Mouse (Mus musculus) G1E (cell line): ENCODE results near the gene Ppp1r35.

ENCODE experiments used
- CTCF ChIP-seq: IDR thresholded peaks from 2 replicates; pipeline ENCODE4 v1.5.1; 2012; ENCODE audit warnings: low read depth, low read length, inconsistent platforms, mixed read lengths
- GATA1 ChIP-seq: IDR thresholded peaks from 2 replicates; pipeline ENCODE4 v1.6.1; 2012; ENCODE audit warnings: borderline replicate concordance, low read length, inconsistent platforms, mixed read lengths
- GATA2 ChIP-seq: IDR thresholded peaks from 2 replicates; pipeline ENCODE4 v1.6.1; 2012; ENCODE audit warnings: low read depth, low read length, inconsistent platforms, borderline replicate concordance
- POLR2AphosphoS5 ChIP-seq: IDR thresholded peaks from 2 replicates; pipeline ENCODE4 v1.6.1; 2012; ENCODE audit warnings: low read depth, low read length, inconsistent platforms; ENCODE audit not compliant: insufficient replicate concordance
- TAL1 ChIP-seq: conservative IDR thresholded peaks from 2 replicates; pipeline ENCODE4 v1.6.1; 2012; ENCODE audit warnings: low read depth, low read length, inconsistent platforms, mixed read lengths

DNA sequence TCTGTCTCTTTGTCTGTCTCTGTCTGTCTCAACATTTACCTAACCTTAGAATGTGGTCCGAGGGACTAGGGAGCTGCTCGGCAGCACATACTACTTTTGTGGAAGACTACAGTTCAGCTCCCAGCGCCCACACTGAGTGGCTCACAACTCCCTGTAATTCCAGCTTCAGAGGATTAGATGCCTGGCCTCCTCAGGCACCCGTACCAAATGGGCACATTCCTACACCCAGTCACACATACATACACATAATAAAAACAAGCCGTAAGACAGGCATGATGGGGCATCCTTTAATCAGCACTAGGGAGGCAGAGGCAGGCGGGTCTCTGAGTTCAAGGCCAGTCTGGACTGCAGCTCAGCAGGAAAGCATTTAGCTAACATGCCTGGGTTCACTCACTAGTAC, 35.8 kb upstream of the Ppp1r35 start:
- TF ChIP-seq CTCF = no peak
- no peak for TF ChIP-seq GATA1
- no peak for TF ChIP-seq TAL1
- no peak for TF ChIP-seq POLR2AphosphoS5
- TF ChIP-seq GATA2 = no peak
